Mouse (Mus musculus) bone marrow, adult 2 months (tissue): ENCODE data around the gene Cxcl13.
"Not testable (repeated sequence)": the region's sequence is repeated elsewhere in the genome, so short reads cannot be mapped to it uniquely, and the experiment has no call there.

ENCODE experiments used
- CTCF ChIP-seq: fragments of 200-500 bp; IDR thresholded peaks from 2 replicates; pipeline ENCODE4 v1.5.1; 2011; ENCODE audit warnings: low read length, control low read depth; ENCODE audit not compliant: control insufficient read depth, insufficient read depth
- POLR2A ChIP-seq: fragments of 200-500 bp; IDR thresholded peaks from 2 replicates; pipeline ENCODE4 v1.6.1; 2011; ENCODE audit warnings: low read depth, mild to moderate bottlenecking, control low read depth, low read length, borderline replicate concordance; ENCODE audit not compliant: control insufficient read depth

DNA sequence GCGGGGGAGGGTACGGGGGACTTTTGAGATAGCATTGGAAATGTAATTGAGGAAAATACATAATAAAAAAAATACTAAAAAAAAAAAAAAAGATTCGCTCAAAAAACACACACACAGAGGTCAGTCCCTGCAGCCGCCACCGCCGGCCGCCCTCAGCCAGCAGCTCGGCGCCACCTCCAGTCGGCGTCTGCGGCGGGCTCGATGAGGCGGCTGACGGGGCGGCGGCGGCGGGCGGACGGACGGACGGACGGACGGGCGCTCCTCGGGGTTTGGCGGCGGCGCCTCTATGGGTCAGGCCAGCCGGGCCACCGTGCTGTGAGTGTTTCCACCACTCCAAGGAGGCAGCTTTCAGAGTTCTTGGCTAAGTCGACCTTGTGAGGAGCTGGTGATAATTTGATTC is 17.1 kb downstream of the Cxcl13 start:
- not testable (repeated sequence) for TF ChIP-seq CTCF, POLR2A
